Mouse (Mus musculus) E14TG2a.4 (cell line): ENCODE measurements around the gene Plpp7.

ENCODE experiments used
- H3K27me3 ChIP-seq: 2 replicates; pipeline ENCODE4 v1.6.1; 2014; ENCODE audit warnings: low read length, control low read depth; ENCODE audit not compliant: insufficient read depth
- H3K36me3 ChIP-seq: 2 replicates; pipeline ENCODE4 v1.6.1; 2014; ENCODE audit warnings: low read length, control low read depth; ENCODE audit not compliant: insufficient read depth
- H3K4me1 ChIP-seq: replicated peaks from 2 replicates; pipeline ENCODE4 v1.6.1; 2014; ENCODE audit warnings: low read depth, low read length, control low read depth
- H3K4me3 ChIP-seq: replicated peaks from 2 replicates; pipeline ENCODE4 v1.5.1; 2014; ENCODE audit warnings: mild to moderate bottlenecking, low read length
- H3K9me3 ChIP-seq: 2 replicates; pipeline ENCODE4 v1.6.1; 2014; ENCODE audit warnings: low read length, control low read depth
- CTCF ChIP-seq: conservative IDR thresholded peaks from 2 replicates; pipeline ENCODE4 v1.5.1; 2014; ENCODE audit warnings: low read length
- NANOG ChIP-seq: IDR thresholded peaks from 2 replicates; pipeline ENCODE4 v1.6.1; 2014; ENCODE audit warnings: borderline replicate concordance, low read length, mixed read lengths
- POU5F1 ChIP-seq: IDR thresholded peaks from 2 replicates; pipeline ENCODE4 v1.6.1; 2014; ENCODE audit warnings: low read length, borderline replicate concordance

Gene Plpp7

GRCm38 (mm10) chr2:32077744-32078143 is 17.6 kb upstream of the Plpp7 start:
- no peak for TF ChIP-seq CTCF
- no peak for TF ChIP-seq NANOG
- TF ChIP-seq POU5F1: no peak
- H3K9me3 ChIP-seq: no peaks in the 10 kb centered on the region
- H3K36me3 ChIP-seq: no peaks in the 10 kb centered on the region
- peaks cover 80% of the 10 kb centered on the region for H3K4me1 ChIP-seq
- peak overlapping the region; percentile 57 for H3K4me3 ChIP-seq
- H3K27me3 ChIP-seq: peaks cover 15% of the 10 kb centered on the region

- TF ChIP-seq NANOG: no peak; the same call in 1 of the 2 replicates
- TF ChIP-seq POU5F1: no peak
- TF ChIP-seq CTCF: no peak
- Histone ChIP-seq H3K4me1 (peaks cover 75% of the 10 kb centered on the region), H3K4me3 (peak overlapping the region; percentile 57)
Measured at GRCm38 (mm10) chr2:32078522-32078921, 16.8 kb upstream of the Plpp7 start.

GRCm38 (mm10) chr2:32079191-32079725 is 16.1 kb upstream of the Plpp7 start:
- H3K9me3 ChIP-seq: no peaks in the 10 kb centered on the region
- H3K36me3 ChIP-seq: no peaks in the 10 kb centered on the region
- peaks cover 70% of the 10 kb centered on the region for H3K4me1 ChIP-seq
- peak overlapping the region; percentile 57 for H3K4me3 ChIP-seq
- TF ChIP-seq NANOG (no peak), POU5F1 (no peak), CTCF (no peak)
- peaks cover 30% of the 10 kb centered on the region for H3K27me3 ChIP-seq

More at GRCm38 (mm10) chr2:32078522-32078921, 16.8 kb upstream of the Plpp7 start:
- Histone ChIP-seq H3K36me3 (no peaks in the 10 kb centered on the region), H3K9me3 (no peaks in the 10 kb centered on the region), H3K27me3 (peaks cover 23% of the 10 kb centered on the region)

GRCm38 (mm10) chr2:32080681-32081080 is 14.6 kb upstream of the Plpp7 start:
- Histone ChIP-seq H3K36me3 (no peaks in the 10 kb centered on the region), H3K9me3 (no peaks in the 10 kb centered on the region), H3K4me3 (no peak overlapping the region), H3K4me1 (peaks cover 65% of the 10 kb centered on the region), H3K27me3 (peaks cover 44% of the 10 kb centered on the region)
- TF ChIP-seq NANOG (no peak), CTCF (no peak), POU5F1 (no peak)

- no peaks in the 10 kb centered on the region for H3K36me3 ChIP-seq
- no peaks in the 10 kb centered on the region for H3K9me3 ChIP-seq
- H3K27me3 ChIP-seq: peaks cover 51% of the 10 kb centered on the region
- TF ChIP-seq POU5F1 (no peak), CTCF (no peak), NANOG (no peak)
- H3K4me1 ChIP-seq: peaks cover 65% of the 10 kb centered on the region
- no peak overlapping the region for H3K4me3 ChIP-seq
Measured at GRCm38 (mm10) chr2:32081296-32081929, 13.9 kb upstream of the Plpp7 start.

- TF ChIP-seq CTCF (no peak), NANOG (no peak), POU5F1 (no peak)
- no peaks in the 10 kb centered on the region for H3K36me3 ChIP-seq
- peak overlapping the region; percentile 91 for H3K4me3 ChIP-seq
- H3K4me1 ChIP-seq: peaks cover 59% of the 10 kb centered on the region
- H3K27me3 ChIP-seq: peaks cover 59% of the 10 kb centered on the region
- no peaks in the 10 kb centered on the region for H3K9me3 ChIP-seq
Measured at GRCm38 (mm10) chr2:32082229-32082628, 13.1 kb upstream of the Plpp7 start.

- H3K9me3 ChIP-seq: no peaks in the 10 kb centered on the region
- H3K27me3 ChIP-seq: peaks cover 71% of the 10 kb centered on the region
- peaks cover 52% of the 10 kb centered on the region for H3K4me1 ChIP-seq
- no peaks in the 10 kb centered on the region for H3K36me3 ChIP-seq
- peak overlapping the region; percentile 91 for H3K4me3 ChIP-seq
- no peak for TF ChIP-seq NANOG
- TF ChIP-seq POU5F1: no peak
- no peak for TF ChIP-seq CTCF
Measured at GRCm38 (mm10) chr2:32083159-32084011, 11.9 kb upstream of the Plpp7 start.

GRCm38 (mm10) chr2:32084111-32084871 is 11.0 kb upstream of the Plpp7 start, which contains the start of gene Fam78a:
Gene Fam78a (minus strand): TSS chr2:32084857.
- Histone ChIP-seq H3K36me3 (no peaks in the 10 kb centered on the region), H3K4me3 (peak within 1 kb of the TSS; percentile 91), H3K9me3 (no peaks in the 10 kb centered on the region), H3K27me3 (peaks cover 77% of the 10 kb centered on the region), H3K4me1 (peaks cover 49% of the 10 kb centered on the region)
- TF ChIP-seq CTCF (no peak), NANOG (no peak), POU5F1 (no peak)
